Mouse (Mus musculus) testis, adult 2 months (tissue): ENCODE results near the gene Armc12.

Experiments used
- CTCF ChIP-seq: fragments of 200-500 bp; IDR thresholded peaks from 2 replicates; pipeline ENCODE4 v1.5.1; 2012; ENCODE audit warnings: low read depth, mild to moderate bottlenecking, inconsistent platforms, low read length, moderate library complexity; ENCODE audit not compliant: control insufficient read depth, insufficient read depth, insufficient replicate concordance
- POLR2A ChIP-seq: fragments of 200-500 bp; IDR thresholded peaks from 2 replicates; pipeline ENCODE4 v1.6.1; 2012; ENCODE audit warnings: low read depth, mild to moderate bottlenecking, inconsistent platforms, low read length, moderate library complexity; ENCODE audit not compliant: control insufficient read depth

- TF ChIP-seq CTCF, result no peak
- no peak for TF ChIP-seq POLR2A
Measured at GRCm38 (mm10) chr17:28507496-28507895, 23.1 kb upstream of the Armc12 start.
